Mouse (Mus musculus) limb, embryonic 12.5 days (tissue): ENCODE measurements around the gene Pde6b. TPM values are rescaled to one million over a fixed set of nuclear protein-coding genes. Genes with fewer than 3 reads are reported as not detected.
A peak's percentile ranks its signal among the peaks of the same experiment; 100 is the strongest.

Experiments
- ATAC-seq: fragments of 200-750 bp; cut with Nextera tagmentation; 2 replicates; pipeline ENCODE4 v1.8.0; 2017; ENCODE audit warnings: low read depth, moderate TSS enrichment; ENCODE audit not compliant: insufficient number of reproducible peaks, insufficient read depth, low FRiP score, low TSS enrichment
- H3K27ac ChIP-seq: fragments of 300-500 bp; sonication (generic); 2 replicates; pipeline ENCODE4 v1.5.1; 2016; ENCODE audit warnings: mild to moderate bottlenecking, moderate library complexity
- H3K27me3 ChIP-seq: fragments of 300-500 bp; sonication (generic); 2 replicates; pipeline ENCODE4 v1.6.1; 2016; ENCODE audit warnings: mild to moderate bottlenecking, moderate library complexity
- H3K36me3 ChIP-seq: fragments of 300-500 bp; sonication (generic); 2 replicates; pipeline ENCODE4 v1.6.1; 2016; ENCODE audit warnings: mild to moderate bottlenecking, moderate library complexity
- H3K4me1 ChIP-seq: fragments of 300-500 bp; sonication (generic); replicated peaks from 2 replicates; pipeline ENCODE4 v1.6.1; 2016
- H3K4me2 ChIP-seq: fragments of 300-500 bp; sonication (generic); 2 replicates; pipeline ENCODE4 v1.6.1; 2016; ENCODE audit warnings: mild to moderate bottlenecking, moderate library complexity
- H3K4me3 ChIP-seq: fragments of 300-500 bp; sonication (generic); replicated peaks from 2 replicates; pipeline ENCODE4 v1.5.1; 2016; ENCODE audit warnings: mild to moderate bottlenecking
- H3K9ac ChIP-seq: fragments of 300-500 bp; sonication (generic); replicated peaks from 2 replicates; pipeline ENCODE4 v1.6.1; 2016; ENCODE audit warnings: mild to moderate bottlenecking, moderate library complexity
- H3K9me3 ChIP-seq: fragments of 300-500 bp; sonication (generic); 2 replicates; pipeline ENCODE4 v1.6.1; 2016; ENCODE audit warnings: mild to moderate bottlenecking, moderate library complexity
- WGBS: fragments of 180-500 bp; shearing (Covaris S2); methylation state at CpG from one replicate; pipeline ENCODE4 v1.1.7; 2016; 5-methylcytosine and 5-hydroxymethylcytosine counted together
- polyA plus RNA-seq: library from polyadenylated mRNA; unstranded; fragments of >200 nt; fragmentation: Nextera tagmentation; extraction: Ambion mirVana; gene quantifications from 2 replicates; pipeline ENCODE4 v1.2.1, GENCODE M21; 2016

Gene Pde6b
- polyA plus RNA-seq, 1 experiment from 2014 or later, result 0.34 TPM

GRCm38 (mm10) chr5:108403453-108403852 lies 15.3 kb downstream of the Pde6b start:
- Histone ChIP-seq H3K27ac (no peak overlapping the region), H3K9me3 (no peaks in the 10 kb centered on the region), H3K27me3 (no peaks in the 10 kb centered on the region), H3K4me1 (no peaks in the 10 kb centered on the region), H3K4me2 (no peak overlapping the region), H3K9ac (no peak overlapping the region), H3K4me3 (no peak overlapping the region), H3K36me3 (no peaks in the 10 kb centered on the region)
- ATAC-seq, result no peak
- 70% methylated on average over 4 of the region's 4 CpGs for WGBS

GRCm38 (mm10) chr5:108405460-108405859 lies 17.3 kb downstream of the Pde6b start:
- ATAC-seq, result no peak
- Histone ChIP-seq H3K9ac (no peak overlapping the region), H3K27ac (no peak overlapping the region), H3K4me2 (no peak overlapping the region), H3K4me1 (no peaks in the 10 kb centered on the region), H3K4me3 (no peak overlapping the region), H3K9me3 (no peaks in the 10 kb centered on the region), H3K27me3 (no peaks in the 10 kb centered on the region), H3K36me3 (no peaks in the 10 kb centered on the region)
- WGBS, result 71% methylated on average over 1 of the region's 1 CpGs

DNA sequence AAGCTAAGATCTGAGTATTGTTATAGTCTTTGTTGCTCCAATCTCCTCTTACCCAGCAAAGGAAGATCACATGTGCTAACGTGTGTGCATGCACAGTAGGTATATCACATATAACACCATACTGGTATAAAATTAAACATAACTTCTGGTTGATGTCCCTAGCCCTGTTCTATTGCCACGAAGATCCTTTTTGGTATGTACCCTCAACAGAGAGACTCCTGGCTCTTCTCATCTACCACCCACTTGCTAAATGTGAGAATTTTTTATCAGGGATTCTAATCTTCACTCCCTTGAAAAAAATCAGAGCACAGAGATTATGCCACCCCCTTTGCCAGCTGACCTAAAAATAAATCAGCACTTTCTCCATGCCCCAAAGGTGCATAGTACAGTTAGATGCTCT lies 18.8 kb downstream of the Pde6b start:
- H3K4me3 ChIP-seq, result no peak overlapping the region
- H3K27ac ChIP-seq, result no peak overlapping the region
- H3K4me2 ChIP-seq, result no peak overlapping the region
- no peaks in the 10 kb centered on the region for H3K9me3 ChIP-seq
- 77% methylated on average over 2 of the region's 2 CpGs for WGBS
- H3K9ac ChIP-seq, result no peak overlapping the region
- ATAC-seq, result no peak
- no peaks in the 10 kb centered on the region for H3K36me3 ChIP-seq
- no peaks in the 10 kb centered on the region for H3K27me3 ChIP-seq
- H3K4me1 ChIP-seq, result no peaks in the 10 kb centered on the region

- Histone ChIP-seq H3K4me2 (no peak overlapping the region), H3K9ac (no peak overlapping the region), H3K36me3 (no peaks in the 10 kb centered on the region), H3K4me3 (no peak overlapping the region), H3K27ac (no peak overlapping the region), H3K27me3 (no peaks in the 10 kb centered on the region), H3K4me1 (no peaks in the 10 kb centered on the region), H3K9me3 (no peaks in the 10 kb centered on the region)
- no peak for ATAC-seq
- 73% methylated on average over 2 of the region's 2 CpGs for WGBS
Measured at GRCm38 (mm10) chr5:108414711-108415110, 26.5 kb downstream of the Pde6b start.

DNA sequence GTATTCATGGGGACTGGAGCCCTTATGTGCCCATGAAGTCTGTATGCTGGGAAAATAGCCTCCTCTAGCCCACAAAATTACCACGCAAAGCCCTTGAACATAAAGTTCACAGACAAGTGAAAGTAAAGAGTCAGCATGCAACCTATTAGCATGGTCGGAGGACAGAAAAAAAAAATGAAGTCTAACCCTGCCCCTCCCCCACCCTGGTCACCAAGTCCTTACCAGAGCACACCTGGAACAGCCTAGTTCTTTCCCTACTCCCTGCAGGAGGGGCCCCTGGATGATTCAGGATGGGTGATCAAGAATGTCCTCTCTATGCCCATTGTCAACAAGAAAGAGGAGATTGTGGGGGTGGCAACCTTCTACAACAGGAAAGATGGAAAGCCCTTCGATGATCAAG lies 34.5 kb downstream of the Pde6b start:
- no peak overlapping the region for H3K9ac ChIP-seq
- H3K9me3 ChIP-seq, result no peaks in the 10 kb centered on the region
- ATAC-seq, result no peak
- 74% methylated on average over 3 of the region's 3 CpGs for WGBS
- H3K36me3 ChIP-seq, result no peaks in the 10 kb centered on the region
- H3K27me3 ChIP-seq, result no peaks in the 10 kb centered on the region
- no peak overlapping the region for H3K4me2 ChIP-seq
- no peak overlapping the region for H3K27ac ChIP-seq
- no peak overlapping the region for H3K4me3 ChIP-seq
- H3K4me1 ChIP-seq, result no peaks in the 10 kb centered on the region

DNA sequence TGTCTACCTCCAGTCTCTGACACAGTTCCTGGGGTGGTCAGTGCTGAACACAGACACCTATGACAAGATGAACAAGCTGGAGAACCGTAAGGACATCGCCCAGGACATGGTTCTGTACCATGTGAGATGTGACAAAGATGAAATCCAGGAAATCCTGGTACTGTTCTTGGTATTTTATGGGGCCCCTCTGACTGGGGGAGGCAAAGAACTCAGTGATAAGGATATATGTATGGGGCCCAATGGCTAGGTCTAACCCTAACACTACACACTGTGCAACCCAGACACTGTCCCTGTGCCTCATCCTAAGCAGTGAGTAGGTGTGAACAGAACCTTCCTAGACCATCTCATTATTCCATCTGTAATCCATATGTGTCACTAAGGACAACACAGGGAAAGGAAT lies 35.2 kb downstream of the Pde6b start:
- no peaks in the 10 kb centered on the region for H3K36me3 ChIP-seq
- no peak overlapping the region for H3K27ac ChIP-seq
- no peak overlapping the region for H3K9ac ChIP-seq
- no peaks in the 10 kb centered on the region for H3K27me3 ChIP-seq
- WGBS, result 83% methylated on average over 2 of the region's 2 CpGs
- H3K9me3 ChIP-seq, result no peaks in the 10 kb centered on the region
- H3K4me3 ChIP-seq, result no peak overlapping the region
- ATAC-seq, result no peak
- no peak overlapping the region for H3K4me2 ChIP-seq
- H3K4me1 ChIP-seq, result no peaks in the 10 kb centered on the region

GRCm38 (mm10) chr5:108427186-108427585 lies 39.0 kb downstream of the Pde6b start:
- WGBS, result 71% methylated on average over 1 of the region's 1 CpGs
- Histone ChIP-seq H3K36me3 (peaks cover 30% of the 10 kb centered on the region), H3K4me3 (no peak overlapping the region), H3K9ac (no peak overlapping the region), H3K9me3 (no peaks in the 10 kb centered on the region), H3K4me1 (no peaks in the 10 kb centered on the region), H3K4me2 (no peak overlapping the region), H3K27ac (no peak overlapping the region), H3K27me3 (no peaks in the 10 kb centered on the region)
- no peak for ATAC-seq

- H3K4me3 ChIP-seq, result no peak overlapping the region
- H3K4me1 ChIP-seq, result peaks cover 11% of the 10 kb centered on the region
- H3K27ac ChIP-seq, result no peak overlapping the region
- no peak for ATAC-seq
- no peak overlapping the region for H3K9ac ChIP-seq
- no peak overlapping the region for H3K4me2 ChIP-seq
- 0 out of 2 replicates have a peak, but pooled peaks cover 3% of the 10 kb centered on the region for H3K27me3 ChIP-seq
- 89% methylated on average over 6 of the region's 6 CpGs for WGBS
- H3K9me3 ChIP-seq, result no peaks in the 10 kb centered on the region
- H3K36me3 ChIP-seq, result peaks cover 39% of the 10 kb centered on the region
Measured at GRCm38 (mm10) chr5:108431196-108431595, 43.0 kb downstream of the Pde6b start.

DNA sequence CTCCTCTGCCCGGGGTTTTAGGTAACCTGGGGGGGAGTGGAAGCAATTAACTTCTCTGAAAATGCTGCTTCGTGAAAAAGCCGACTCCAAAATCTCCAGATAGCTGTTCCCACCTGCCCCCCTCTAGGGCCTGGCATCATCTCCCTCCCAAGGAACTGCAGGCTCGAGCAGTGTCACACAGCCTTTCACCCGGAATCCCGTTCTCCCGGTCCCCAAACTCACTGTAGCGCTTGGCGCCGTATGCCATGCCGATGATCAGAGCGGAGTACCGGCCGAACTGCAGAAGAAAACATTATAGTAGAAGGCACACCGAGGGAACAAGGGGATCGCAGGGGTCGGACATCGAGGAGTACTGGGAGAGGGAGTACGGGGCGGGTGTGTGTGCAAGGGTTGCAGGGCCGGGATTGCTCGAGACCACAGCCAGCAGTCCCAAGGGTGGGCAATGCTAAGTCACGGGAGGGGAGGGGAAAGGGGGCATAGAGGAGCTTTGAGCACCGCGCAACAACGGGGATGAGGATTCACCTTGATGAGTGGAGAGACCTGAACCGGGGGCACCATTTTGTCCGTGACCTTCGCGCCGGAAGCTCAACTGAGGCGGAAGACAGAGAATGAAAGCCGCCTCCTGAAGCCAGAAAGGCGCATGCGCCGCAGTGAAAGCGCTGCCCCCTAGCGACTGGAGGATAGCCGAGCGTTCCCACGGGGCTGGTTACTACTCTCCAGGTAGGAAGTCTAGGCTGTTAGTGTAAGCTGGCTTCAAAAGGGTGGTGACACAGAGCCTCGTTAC lies 45.8 kb downstream of the Pde6b start, which contains the start of gene Atp5k:
Gene Atp5k, minus strand, starts transcription at position 645 of the 784 bp plus-strand sequence.
- WGBS, result under 1% methylated on average over 42 of the region's 42 CpGs
- Histone ChIP-seq H3K9me3 (no peaks in the 10 kb centered on the region), H3K27ac (0 out of 2 replicates have a peak within 1 kb of the TSS, but pooled peaks have one; percentile 23), H3K4me2 (peak within 1 kb of the TSS; percentile 90), H3K36me3 (peaks cover 36% of the 10 kb centered on the region), H3K27me3 (peaks cover 13% of the 10 kb centered on the region), H3K9ac (peak within 1 kb of the TSS; percentile 89), H3K4me3 (peak within 1 kb of the TSS; percentile 82), H3K4me1 (peaks cover 11% of the 10 kb centered on the region)
- peak; percentile 82 for ATAC-seq

DNA sequence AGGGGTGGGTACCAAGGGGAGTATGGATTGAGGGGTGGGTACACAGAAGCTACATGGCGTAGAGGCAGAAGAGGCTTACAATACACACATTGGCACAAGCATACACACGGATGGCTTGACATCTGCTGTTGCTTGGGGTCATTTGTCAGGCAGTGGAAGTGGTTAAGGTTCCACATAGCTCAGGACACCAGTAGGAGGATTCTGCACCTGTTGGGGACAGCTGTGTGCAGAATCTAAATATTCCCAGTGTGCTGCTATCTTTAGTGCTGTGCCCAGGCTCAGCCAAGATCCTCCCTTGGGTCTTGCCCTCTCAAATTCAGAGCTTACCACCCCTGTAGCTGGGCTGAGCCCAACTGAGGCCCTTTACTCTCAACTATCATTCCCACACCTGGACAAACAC lies 47.9 kb downstream of the Pde6b start:
- H3K4me2 ChIP-seq, result no peak overlapping the region
- 76% methylated on average over 2 of the region's 2 CpGs for WGBS
- H3K9me3 ChIP-seq, result no peaks in the 10 kb centered on the region
- H3K9ac ChIP-seq, result no peak overlapping the region
- no peak overlapping the region for H3K27ac ChIP-seq
- H3K4me3 ChIP-seq, result no peak overlapping the region
- H3K4me1 ChIP-seq, result peaks cover 11% of the 10 kb centered on the region
- ATAC-seq, result no peak
- H3K27me3 ChIP-seq, result peaks cover 13% of the 10 kb centered on the region
- peaks cover 19% of the 10 kb centered on the region for H3K36me3 ChIP-seq

DNA sequence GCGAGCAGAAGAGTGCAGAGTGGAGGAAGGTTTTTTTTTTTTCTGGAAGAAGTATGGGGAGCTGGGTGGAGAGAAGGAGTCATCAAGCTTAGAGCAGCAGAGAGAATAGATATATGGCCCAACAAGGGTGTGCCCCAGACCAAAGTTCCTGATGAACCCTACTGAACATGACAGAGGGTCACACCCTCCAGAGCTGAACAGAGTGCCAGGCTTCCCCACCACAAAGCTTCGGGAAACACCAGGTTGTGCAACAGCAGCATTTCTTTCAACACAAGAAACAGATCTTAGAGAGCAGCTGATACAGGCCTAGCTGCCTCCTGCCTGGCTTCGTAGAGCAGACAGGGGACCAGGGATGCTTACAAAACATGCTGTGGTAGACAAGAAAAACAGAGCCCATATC lies 58.8 kb downstream of the Pde6b start:
- Histone ChIP-seq H3K4me2 (no peak overlapping the region), H3K4me3 (no peak overlapping the region), H3K27ac (no peak overlapping the region), H3K9me3 (no peaks in the 10 kb centered on the region), H3K4me1 (no peaks in the 10 kb centered on the region; the same call in 1 of the 2 replicates), H3K27me3 (peaks cover 15% of the 10 kb centered on the region), H3K9ac (no peak overlapping the region), H3K36me3 (no peaks in the 10 kb centered on the region)
- no peak for ATAC-seq
- 78% methylated on average over 3 of the region's 3 CpGs for WGBS

GRCm38 (mm10) chr5:108447857-108448256 lies 59.7 kb downstream of the Pde6b start:
- Histone ChIP-seq H3K27ac (no peak overlapping the region), H3K4me3 (no peak overlapping the region), H3K27me3 (peaks cover 15% of the 10 kb centered on the region), H3K36me3 (no peaks in the 10 kb centered on the region), H3K4me2 (peak overlapping the region; percentile 63), H3K4me1 (no peaks in the 10 kb centered on the region; the same call in 1 of the 2 replicates), H3K9ac (peak overlapping the region; percentile 51; the same call in 1 of the 2 replicates), H3K9me3 (no peaks in the 10 kb centered on the region)
- no peak for ATAC-seq
- WGBS, result 85% methylated on average over 7 of the region's 7 CpGs
